Mouse (Mus musculus) midbrain, postnatal 0 days (tissue): ENCODE measurements around the gene Slc28a2. TPM values are rescaled to one million over a fixed set of nuclear protein-coding genes. Genes with fewer than 3 reads are reported as not detected.
"Not testable (repeated sequence)": the region's sequence is repeated elsewhere in the genome, so short reads cannot be mapped to it uniquely, and the experiment has no call there.

ENCODE experiments used
- ATAC-seq: fragments of 200-750 bp; cut with Nextera tagmentation; 2 replicates; pipeline ENCODE4 v1.8.0; 2017; ENCODE audit warnings: moderate number of reproducible peaks, mild to moderate bottlenecking, moderate TSS enrichment, moderate library complexity; ENCODE audit not compliant: low FRiP score
- DNase-seq: peaks from one replicate; pipeline ENCODE4 v3.0.0-alpha.2; 2015; ENCODE audit warnings: low spot score
- H3K27ac ChIP-seq: fragments of 300-500 bp; sonication (generic); 2 replicates; pipeline ENCODE4 v1.5.1; 2014; ENCODE audit warnings: low read depth, mild to moderate bottlenecking, low read length, mixed read lengths
- H3K27me3 ChIP-seq: fragments of 300-500 bp; sonication (generic); 2 replicates; pipeline ENCODE4 v1.6.1; 2014; ENCODE audit warnings: low read length, control low read depth, mixed read lengths; ENCODE audit not compliant: insufficient read depth
- H3K36me3 ChIP-seq: fragments of 300-500 bp; sonication (generic); 2 replicates; pipeline ENCODE4 v1.6.1; 2014; ENCODE audit warnings: low read length, control low read depth, mixed read lengths; ENCODE audit not compliant: insufficient read depth
- H3K4me1 ChIP-seq: fragments of 300-500 bp; sonication (generic); 2 replicates; pipeline ENCODE4 v1.6.1; 2014; ENCODE audit warnings: mild to moderate bottlenecking, control low read depth, antibody characterized with exemption, low read length, mixed read lengths; ENCODE audit not compliant: insufficient read depth
- H3K4me2 ChIP-seq: fragments of 300-500 bp; sonication (generic); 2 replicates; pipeline ENCODE4 v1.6.1; 2014; ENCODE audit warnings: low read depth, mild to moderate bottlenecking, low read length, mixed read lengths; ENCODE audit not compliant: poor library complexity, severe bottlenecking
- H3K4me3 ChIP-seq: fragments of 300-500 bp; sonication (generic); 2 replicates; pipeline ENCODE4 v1.5.1; 2014; ENCODE audit warnings: low read depth, mild to moderate bottlenecking, low read length, moderate library complexity
- H3K9ac ChIP-seq: fragments of 300-500 bp; sonication (generic); replicated peaks from 2 replicates; pipeline ENCODE4 v1.6.1; 2014; ENCODE audit warnings: mild to moderate bottlenecking, low read length, moderate library complexity, mixed read lengths; ENCODE audit not compliant: poor library complexity, severe bottlenecking
- H3K9me3 ChIP-seq: fragments of 300-500 bp; sonication (generic); 2 replicates; pipeline ENCODE4 v1.6.1; 2016; ENCODE audit warnings: low read length, control low read depth
- CTCF ChIP-seq: IDR thresholded peaks from 2 replicates; pipeline ENCODE4 v1.5.1; 2016; ENCODE audit warnings: antibody characterized with exemption, mild to moderate bottlenecking
- WGBS: fragments of 180-500 bp; shearing (Covaris S2); extraction: QIAGEN DNeasy Blood & Tissue Kit; methylation state at CpG from one replicate; pipeline ENCODE4 v1.1.7; 2014; 5-methylcytosine and 5-hydroxymethylcytosine counted together
- polyA plus RNA-seq: library from polyadenylated mRNA; unstranded; fragments of >200 nt; fragmentation: Nextera tagmentation; extraction: Ambion mirVana; gene quantifications from 2 replicates; pipeline ENCODE4 v1.2.1, GENCODE M21; 2015
- total RNA-seq: library from RNA; depleted of rRNA; stranded (reverse); fragments of >200 nt; gene quantifications from 2 replicates; pipeline ENCODE4 v1.2.3, GENCODE M21; 2014

Slc28a2 gene
- total and polyA plus RNA-seq, 2 experiments from 2014 or later = 0.10 TPM; not detected in 1

DNA sequence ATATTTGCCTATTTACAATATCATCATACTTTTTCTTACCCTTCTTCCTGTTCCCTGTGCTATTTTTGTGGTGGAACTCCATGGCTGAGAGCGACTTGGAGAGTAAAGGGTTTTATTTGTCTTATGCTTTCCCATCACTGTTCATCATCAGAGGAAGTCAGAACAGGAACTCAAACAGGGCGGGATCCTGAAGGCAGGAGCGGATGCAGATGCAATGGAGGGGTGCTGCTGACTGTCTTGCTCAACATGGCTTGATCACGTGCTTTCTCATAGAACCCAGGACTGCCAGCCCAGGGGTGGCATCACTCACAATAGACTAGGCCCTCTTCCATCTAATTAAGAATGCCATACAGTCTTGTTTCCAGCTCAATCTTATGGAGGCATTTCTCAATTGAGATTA is 24.1 kb downstream of the Slc28a2 start:
- 88% methylated on average over 4 of the region's 4 CpGs for WGBS
- Histone ChIP-seq H3K9me3 (no peaks in the 10 kb centered on the region), H3K4me2 (no peak overlapping the region), H3K9ac (no peak overlapping the region), H3K27ac (no peak overlapping the region), H3K36me3 (no peaks in the 10 kb centered on the region), H3K27me3 (no peaks in the 10 kb centered on the region), H3K4me1 (no peaks in the 10 kb centered on the region), H3K4me3 (no peak overlapping the region)
- ATAC-seq (no peak), DNase-seq (no peak)
- TF ChIP-seq CTCF = no peak

- TF ChIP-seq CTCF = no peak
- no peaks in the 10 kb centered on the region for H3K4me1 ChIP-seq
- no peak overlapping the region for H3K4me2 ChIP-seq
- ATAC-seq (no peak), DNase-seq (peak; percentile 3)
- H3K9me3 ChIP-seq = no peaks in the 10 kb centered on the region
- H3K27me3 ChIP-seq = no peaks in the 10 kb centered on the region
- no peak overlapping the region for H3K9ac ChIP-seq
- no peak overlapping the region for H3K4me3 ChIP-seq
- 72% methylated on average over 2 of the region's 2 CpGs for WGBS
- H3K36me3 ChIP-seq = no peaks in the 10 kb centered on the region
- H3K27ac ChIP-seq = no peak overlapping the region
Observed at GRCm38 (mm10) chr2:122452426-122452825, 26.1 kb downstream of the Slc28a2 start.

DNA sequence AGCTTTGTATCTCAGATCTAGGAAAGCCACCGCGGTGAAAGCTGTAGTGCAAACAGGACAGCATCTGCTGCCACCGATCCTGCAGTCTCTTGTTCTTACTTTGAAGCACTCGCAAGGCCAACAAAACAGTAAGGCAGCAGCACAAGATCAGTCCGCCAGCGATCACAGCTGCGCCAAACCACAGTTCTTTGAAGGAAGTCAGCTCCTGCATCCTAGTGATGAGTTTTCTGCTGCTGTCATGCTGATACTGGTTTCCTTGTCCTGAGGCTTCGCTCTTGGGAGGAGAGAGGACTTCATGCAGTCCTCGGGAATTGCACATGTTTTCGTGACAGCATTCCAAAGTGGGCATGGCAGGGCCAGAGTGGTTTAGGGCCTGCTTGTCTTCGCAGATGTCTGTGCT is 40.6 kb downstream of the Slc28a2 start:
- ATAC-seq = no peak
- H3K9me3 ChIP-seq = no peaks in the 10 kb centered on the region
- peak overlapping the region; percentile 76; the same call in 1 of the 2 replicates for H3K9ac ChIP-seq
- H3K4me3 ChIP-seq = peak overlapping the region; percentile 55
- DNase-seq = peak; percentile 16
- H3K4me2 ChIP-seq = peak overlapping the region; percentile 74
- H3K4me1 ChIP-seq = no peaks in the 10 kb centered on the region
- WGBS = 33% methylated on average over 11 of the region's 11 CpGs
- no peaks in the 10 kb centered on the region for H3K36me3 ChIP-seq
- H3K27ac ChIP-seq = no peak overlapping the region
- TF ChIP-seq CTCF = no peak
- H3K27me3 ChIP-seq = no peaks in the 10 kb centered on the region

DNA sequence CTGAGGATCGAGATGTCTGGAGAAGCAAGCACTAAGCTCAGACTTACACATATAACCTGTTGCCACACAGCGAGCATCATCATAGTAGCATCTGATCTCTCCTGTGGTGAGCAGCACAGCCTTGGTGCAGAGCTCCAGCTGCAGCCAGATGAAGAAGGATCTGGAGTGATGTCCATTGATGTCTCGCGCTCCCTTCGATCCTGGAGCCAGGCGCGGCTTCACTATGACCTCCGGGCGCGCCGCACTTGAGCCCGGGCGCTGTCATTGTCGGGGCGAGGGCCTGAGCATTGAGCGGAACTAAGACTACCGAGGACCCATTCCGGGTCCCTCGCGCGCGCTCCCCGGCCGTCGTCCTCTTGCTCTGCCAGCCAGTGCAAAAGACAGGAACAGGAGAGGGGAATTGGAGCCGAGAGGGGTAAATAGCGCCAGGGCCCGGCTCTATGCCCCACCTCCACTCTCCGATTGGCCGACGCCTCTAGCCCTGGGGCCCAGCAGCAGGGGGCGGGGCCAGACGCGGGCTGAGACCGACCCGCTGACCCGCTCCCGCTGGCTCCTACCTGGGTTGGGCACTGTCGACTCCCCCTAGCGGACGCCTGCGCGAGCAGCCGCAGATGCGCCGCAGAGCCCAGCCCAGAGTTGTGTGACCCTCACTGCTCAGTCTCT is 41.2 kb downstream of the Slc28a2 start:
- ATAC-seq (peak; percentile 99), DNase-seq (peak; percentile 91)
- Histone ChIP-seq H3K4me2 (peak overlapping the region; percentile 74), H3K9ac (peak overlapping the region; percentile 76), H3K27ac (peak overlapping the region; percentile 38; the same call in 1 of the 2 replicates), H3K9me3 (no peaks in the 10 kb centered on the region), H3K36me3 (no peaks in the 10 kb centered on the region), H3K4me1 (no peaks in the 10 kb centered on the region), H3K4me3 (peak overlapping the region; percentile 55), H3K27me3 (no peaks in the 10 kb centered on the region)
- WGBS = under 1% methylated on average over 46 of the region's 46 CpGs
- peak; percentile 77 for TF ChIP-seq CTCF

- Histone ChIP-seq H3K4me3 (no peak overlapping the region), H3K4me1 (no peaks in the 10 kb centered on the region), H3K4me2 (no peak overlapping the region), H3K9ac (no peak overlapping the region), H3K36me3 (no peaks in the 10 kb centered on the region), H3K27me3 (no peaks in the 10 kb centered on the region), H3K27ac (no peak overlapping the region), H3K9me3 (no peaks in the 10 kb centered on the region)
- DNase-seq (no peak), ATAC-seq (no peak)
- WGBS = 97% methylated on average over 3 of the region's 3 CpGs
- no peak for TF ChIP-seq CTCF
Observed at GRCm38 (mm10) chr2:122469221-122469620, 42.9 kb downstream of the Slc28a2 start.

- Histone ChIP-seq H3K9ac (no peak overlapping the region), H3K36me3 (no peaks in the 10 kb centered on the region), H3K4me3 (no peak overlapping the region), H3K4me1 (no peaks in the 10 kb centered on the region), H3K4me2 (no peak overlapping the region), H3K27me3 (no peaks in the 10 kb centered on the region), H3K27ac (no peak overlapping the region), H3K9me3 (no peaks in the 10 kb centered on the region)
- DNase-seq (no peak), ATAC-seq (no peak)
- TF ChIP-seq CTCF = no peak
Observed at GRCm38 (mm10) chr2:122476585-122476984, 50.3 kb downstream of the Slc28a2 start.

DNA sequence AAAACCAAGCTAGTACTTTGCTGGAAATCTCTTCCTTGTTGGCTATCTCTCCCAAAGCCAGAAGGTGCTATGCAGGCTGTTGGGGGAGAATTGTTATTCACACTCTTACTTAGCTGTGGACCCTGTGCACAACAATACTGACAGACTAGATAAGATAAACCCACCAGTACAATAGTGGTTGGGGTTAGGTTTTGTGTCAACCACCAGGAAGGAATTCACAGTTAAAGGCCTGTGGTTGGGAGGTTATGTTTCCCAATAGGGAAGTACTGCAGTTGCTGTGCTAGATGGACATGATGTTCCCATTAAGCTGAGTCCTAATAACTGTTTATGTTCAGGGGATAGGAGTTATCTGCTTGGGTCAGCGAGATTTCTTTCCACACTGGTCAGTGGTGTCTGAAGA is 57.5 kb downstream of the Slc28a2 start:
- H3K27ac ChIP-seq, H3K9me3 ChIP-seq, ATAC-seq, H3K4me3 ChIP-seq, H3K36me3 ChIP-seq, H3K4me2 ChIP-seq, DNase-seq, H3K27me3 ChIP-seq, H3K4me1 ChIP-seq, H3K9ac ChIP-seq: not testable (repeated sequence)
- 77% methylated on average over 1 of the region's 1 CpGs for WGBS
